Mouse (Mus musculus) forebrain, embryonic 13.5 days (tissue): ENCODE measurements around the gene Tdrd6. TPM values are rescaled to one million over a fixed set of nuclear protein-coding genes. Genes with fewer than 3 reads are reported as not detected.
A peak's percentile ranks its signal among the peaks of the same experiment; 100 is the strongest.

Experiments used
- ATAC-seq: fragments of 200-750 bp; cut with Nextera tagmentation; 2 replicates; pipeline ENCODE4 v1.8.0; 2017
- H3K27ac ChIP-seq: fragments of 300-500 bp; sonication (generic); 2 replicates; pipeline ENCODE4 v1.5.1; 2015; ENCODE audit warnings: inconsistent platforms, mild to moderate bottlenecking, moderate library complexity
- H3K27me3 ChIP-seq: fragments of 300-500 bp; sonication (generic); 2 replicates; pipeline ENCODE4 v1.6.1; 2015; ENCODE audit warnings: mild to moderate bottlenecking, inconsistent platforms
- H3K36me3 ChIP-seq: fragments of 300-500 bp; sonication (generic); 2 replicates; pipeline ENCODE4 v1.6.1; 2015; ENCODE audit warnings: mild to moderate bottlenecking, inconsistent platforms; ENCODE audit not compliant: poor library complexity, severe bottlenecking
- H3K4me1 ChIP-seq: fragments of 300-500 bp; sonication (generic); 2 replicates; pipeline ENCODE4 v1.6.1; 2015; ENCODE audit warnings: inconsistent platforms
- H3K4me2 ChIP-seq: fragments of 300-500 bp; sonication (generic); 2 replicates; pipeline ENCODE4 v1.6.1; 2015; ENCODE audit warnings: inconsistent platforms, mild to moderate bottlenecking, moderate library complexity
- H3K4me3 ChIP-seq: fragments of 300-500 bp; sonication (generic); 2 replicates; pipeline ENCODE4 v1.5.1; 2015; ENCODE audit warnings: mild to moderate bottlenecking, inconsistent platforms
- H3K9ac ChIP-seq: fragments of 300-500 bp; sonication (generic); 2 replicates; pipeline ENCODE4 v1.6.1; 2015; ENCODE audit warnings: mild to moderate bottlenecking, inconsistent platforms
- H3K9me3 ChIP-seq: fragments of 300-500 bp; sonication (generic); replicated peaks from 2 replicates; pipeline ENCODE4 v1.6.1; 2016; ENCODE audit warnings: inconsistent platforms
- WGBS: fragments of 180-500 bp; shearing (Covaris S2); methylation state at CpG from one replicate; pipeline ENCODE4 v1.1.7; 2015; 5-methylcytosine and 5-hydroxymethylcytosine counted together
- polyA plus RNA-seq: library from polyadenylated mRNA; unstranded; fragments of >200 nt; fragmentation: Nextera tagmentation; extraction: Ambion mirVana; gene quantifications from 2 replicates; pipeline ENCODE4 v1.2.1, GENCODE M21; 2015

Tdrd6 gene
- polyA plus RNA-seq, 1 experiment from 2014 or later, result 0.17 TPM

GRCm38 (mm10) chr17:43567992-43568888 lies 61.9 kb downstream of the Tdrd6 start, which contains the start of gene Pla2g7:
Pla2g7 (plus strand) TSS chr17:43568098.
- ATAC-seq, result peak; percentile 92
- Histone ChIP-seq H3K36me3 (no peaks in the 10 kb centered on the region), H3K27me3 (no peaks in the 10 kb centered on the region), H3K4me2 (peak within 1 kb of the TSS; percentile 80), H3K27ac (no peak within 1 kb of the TSS), H3K4me1 (peaks cover 4% of the 10 kb centered on the region; the same call in 1 of the 2 replicates), H3K4me3 (peak within 1 kb of the TSS; percentile 47), H3K9ac (peak within 1 kb of the TSS; percentile 60), H3K9me3 (no peaks in the 10 kb centered on the region)
- whole genome bisulfite sequencing, result under 1% methylated on average over 34 of the region's 34 CpGs

- H3K4me2 ChIP-seq, result peak overlapping the region; percentile 80
- H3K27ac ChIP-seq, result no peak overlapping the region
- H3K27me3 ChIP-seq, result no peaks in the 10 kb centered on the region
- no peaks in the 10 kb centered on the region for H3K9me3 ChIP-seq
- peak overlapping the region; percentile 60 for H3K9ac ChIP-seq
- peak overlapping the region; percentile 47 for H3K4me3 ChIP-seq
- ATAC-seq, result peak; percentile 63
- peaks cover 4% of the 10 kb centered on the region; the same call in 1 of the 2 replicates for H3K4me1 ChIP-seq
- WGBS, result 4% methylated on average over 12 of the region's 12 CpGs
- no peaks in the 10 kb centered on the region for H3K36me3 ChIP-seq
Observed at GRCm38 (mm10) chr17:43567593-43567991, 62.5 kb downstream of the Tdrd6 start.

Other genes with a start within 250 kb of the Tdrd6 start
- gene Mep1a, start 127.5 kb downstream of the Tdrd6 start, polyA plus RNA-seq, result 0.05 TPM in 1 of 2 replicates, not detected in the other
- gene Ankrd66, start 86.7 kb downstream of the Tdrd6 start, polyA plus RNA-seq, result 0.14 and 0.25 TPM in 2 replicates
- gene Pla2g7, start 62.2 kb downstream of the Tdrd6 start, polyA plus RNA-seq, result 3.5 and 4.7 TPM in 2 replicates
- gene Slc25a27, start 36.9 kb upstream of the Tdrd6 start, polyA plus RNA-seq, result 102 and 107 TPM in 2 replicates
- 37.3 and 38.2 TPM in 2 replicates for gene Cyp39a1, start 37.1 kb upstream of the Tdrd6 start, polyA plus RNA-seq
- gene Rcan2, start 171.1 kb upstream of the Tdrd6 start, polyA plus RNA-seq, result 24.5 and 30.4 TPM in 2 replicates